Mouse (Mus musculus) left cerebral cortex, adult 18-20 months (tissue): ENCODE results near the gene Lrp3. TPM values are rescaled to one million over a fixed set of nuclear protein-coding genes. Genes with fewer than 3 reads are reported as not detected.
"Not testable (repeated sequence)": the region's sequence is repeated elsewhere in the genome, so short reads cannot be mapped to it uniquely, and the experiment has no call there.

Experiments used
- DNase-seq, 2 experiments: peaks; one replicate each; pipeline ENCODE4 v3.0.0; 2021 to 2022; ENCODE audit warnings: low spot score in 2 of 2, mixed read lengths in 1 of 2
- long read RNA-seq, 2 experiments: library from polyadenylated mRNA; stranded (forward); transcript quantifications; one replicate each; pipeline ENCODE4 v2.0.0; 2021
- total RNA-seq, 2 experiments: library from RNA; stranded (reverse); gene quantifications; 2 replicates each; pipeline ENCODE4 v1.2.3; 2021

The Lrp3 gene
- total RNA-seq = 10 to 100 TPM; 79.8 to 83.6 TPM
- long read RNA-seq, experiment 1, full-length matches to known transcripts = 117 of 186 reads
- long read RNA-seq, experiment 1, partial matches to known transcripts = 7 of 186 reads
- long read RNA-seq, experiment 1, other reads (novel, unspliced or antisense) = 62 of 186 reads
- long read RNA-seq, experiment 2, full-length matches to known transcripts = 69 of 127 reads
- long read RNA-seq, experiment 2, partial matches to known transcripts = 12 of 127 reads
- long read RNA-seq, experiment 2, other reads (novel, unspliced or antisense) = 46 of 127 reads

DNA sequence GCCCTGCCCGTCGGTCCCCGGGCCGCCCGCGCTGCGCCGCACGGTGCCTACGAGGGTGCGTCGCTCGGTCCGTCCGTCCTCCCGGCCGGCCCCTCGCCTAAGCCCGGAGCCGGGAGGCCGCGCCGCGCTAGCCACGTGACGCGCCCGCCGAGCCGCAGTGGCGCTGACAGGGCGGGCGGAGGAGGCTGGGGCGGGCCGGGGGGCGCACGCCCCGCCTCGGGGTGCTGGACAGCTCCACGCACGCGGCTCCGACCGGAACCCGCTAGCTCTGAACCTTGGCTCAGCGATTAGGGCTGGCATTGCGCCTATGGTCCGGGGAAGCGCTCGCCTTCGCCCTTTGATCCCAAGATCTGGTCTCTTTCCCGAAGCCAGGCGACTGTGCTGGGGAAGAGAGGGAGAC, at the start of gene Lrp3:
Gene Lrp3, minus strand, starts transcription at position 274 of the 400 bp plus-strand sequence.
- peak; percentile 66 to 76 for DNase-seq

DNA sequence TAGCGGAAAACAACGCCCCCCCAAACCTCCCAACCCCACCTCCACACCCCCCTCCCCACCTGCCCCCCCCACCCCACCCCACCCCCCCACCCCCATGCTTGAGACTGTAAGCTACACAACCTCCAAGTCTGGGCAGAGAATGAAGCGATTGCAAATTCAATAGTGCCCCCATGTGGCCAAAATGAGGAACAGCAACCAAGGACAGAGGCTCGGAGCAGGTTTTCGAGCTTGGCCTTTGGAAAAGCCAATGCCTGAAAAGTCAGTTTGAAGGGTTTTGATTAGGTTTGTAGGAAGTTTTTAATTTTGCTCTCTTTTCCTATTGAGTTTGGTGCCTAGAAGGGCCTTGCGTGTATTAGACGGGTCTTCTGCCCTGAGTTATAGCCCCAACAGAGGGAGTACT, 49.4 kb upstream of the Lrp3 start:
- peak; percentile 34 to 48 for DNase-seq

GRCm38 (mm10) chr7:35263595-35264489, 48.5 kb upstream of the Lrp3 start:
- no peak for DNase-seq

GRCm38 (mm10) chr7:35259384-35259783, 44.1 kb upstream of the Lrp3 start:
- no peak for DNase-seq

- DNase-seq = no peak
Observed at GRCm38 (mm10) chr7:35258294-35258693, 43.0 kb upstream of the Lrp3 start.

DNA sequence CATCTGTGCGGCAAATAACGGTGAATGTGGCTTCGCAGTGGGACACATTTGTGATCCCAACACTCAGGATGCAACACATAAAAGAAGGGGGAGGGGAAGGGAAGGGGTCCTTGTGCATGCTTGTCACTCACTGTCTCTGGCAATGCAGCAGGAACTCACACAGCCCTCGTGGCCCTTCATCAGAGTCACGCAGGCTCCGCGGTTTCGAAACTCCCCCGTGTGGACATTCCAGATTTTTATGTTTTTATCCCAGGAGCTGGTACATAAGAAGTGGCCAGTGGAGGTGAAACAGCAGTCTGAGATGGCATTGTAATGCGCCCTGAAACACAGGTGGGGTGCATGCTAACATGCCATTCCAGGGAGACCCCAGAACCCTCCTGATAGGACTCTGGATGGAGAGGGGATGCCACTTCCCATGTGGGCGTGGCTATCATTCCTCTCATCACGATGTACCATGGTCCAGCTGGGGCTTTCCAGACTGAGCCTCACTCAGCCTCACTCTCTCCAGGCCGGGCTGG, 36.8 kb upstream of the Lrp3 start:
- DNase-seq = peak in 1 of 2 experiments; percentile 42

DNA sequence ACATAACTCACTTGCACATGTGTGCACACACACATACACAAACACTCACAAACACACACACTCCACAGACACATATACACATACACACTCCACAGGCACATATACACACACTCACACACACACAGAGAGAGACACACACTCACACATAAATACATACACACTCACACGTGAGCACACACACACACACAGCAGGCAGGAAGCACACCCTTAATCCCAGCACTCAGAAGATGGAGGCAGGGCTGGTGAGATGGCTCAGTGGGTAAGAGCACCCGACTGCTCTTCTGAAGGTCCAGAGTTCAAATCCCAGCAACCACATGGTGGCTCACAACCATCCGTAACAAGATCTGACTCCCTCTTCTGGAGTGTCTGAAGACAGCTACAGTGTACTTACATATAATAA, 22.6 kb upstream of the Lrp3 start:
- DNase-seq = not testable (repeated sequence)

DNA sequence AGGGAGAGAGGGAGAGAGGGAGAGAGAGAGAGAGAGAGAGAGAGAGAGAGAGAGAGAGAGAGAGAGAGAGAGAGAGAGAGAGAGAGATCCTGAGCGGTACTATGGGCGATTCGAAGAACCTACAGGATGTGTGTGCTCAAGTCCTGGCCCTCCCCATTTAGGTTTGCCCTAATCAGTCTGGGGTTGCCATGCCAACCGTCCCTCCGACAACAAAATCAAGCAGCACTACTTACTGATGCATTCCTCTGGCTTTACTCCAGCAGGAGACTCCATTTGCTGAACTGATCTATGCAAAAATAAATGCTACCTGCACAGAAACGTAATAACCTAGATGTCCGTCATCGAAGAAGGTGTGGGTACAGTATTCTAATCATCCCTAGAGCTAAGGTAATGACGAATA, 20.0 kb upstream of the Lrp3 start:
- peak; percentile 55 to 61 for DNase-seq

DNA sequence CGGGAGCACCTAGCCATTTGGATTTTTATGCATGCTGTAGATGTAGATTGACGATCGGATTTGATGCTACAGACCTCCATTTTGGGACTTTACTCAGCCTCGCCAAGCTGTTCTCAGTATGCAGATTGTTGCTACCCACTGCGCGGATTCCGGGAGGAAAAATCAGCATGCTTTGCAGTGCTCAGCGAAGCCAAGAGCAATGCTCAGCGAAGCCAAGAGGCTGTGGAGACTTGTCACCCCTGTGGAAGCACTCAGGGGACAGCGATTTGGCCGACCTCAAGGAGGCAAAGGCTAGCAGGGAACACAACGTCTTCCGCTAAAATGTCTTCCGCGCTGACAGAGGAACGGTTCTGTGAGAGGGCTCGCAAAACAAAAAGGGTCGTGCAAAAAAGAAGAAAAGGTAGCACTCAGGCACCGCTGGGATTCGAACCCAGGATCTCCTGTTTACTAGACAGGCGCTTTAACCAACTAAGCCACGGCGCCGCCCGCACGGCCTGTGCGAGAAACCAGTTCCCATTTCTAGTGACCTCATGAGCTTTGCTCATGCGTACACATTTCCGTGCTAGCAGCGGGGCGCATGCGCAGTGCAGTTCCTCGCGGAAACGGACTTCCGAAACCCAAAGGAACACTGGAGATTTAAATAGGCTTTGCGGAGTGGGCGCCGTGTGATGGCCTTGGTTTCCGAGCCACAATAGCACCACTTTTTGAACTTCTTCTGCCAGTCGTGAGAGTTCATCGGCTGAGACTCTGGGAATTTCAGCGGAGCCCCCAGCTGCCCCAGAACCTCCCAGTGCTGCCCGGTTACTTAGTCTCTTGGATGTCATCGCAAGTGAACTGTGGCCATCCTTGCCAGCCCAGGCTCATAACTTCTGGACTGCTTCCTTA, 19.3 kb upstream of the Lrp3 start:
- DNase-seq = peak; percentile 98

DNA sequence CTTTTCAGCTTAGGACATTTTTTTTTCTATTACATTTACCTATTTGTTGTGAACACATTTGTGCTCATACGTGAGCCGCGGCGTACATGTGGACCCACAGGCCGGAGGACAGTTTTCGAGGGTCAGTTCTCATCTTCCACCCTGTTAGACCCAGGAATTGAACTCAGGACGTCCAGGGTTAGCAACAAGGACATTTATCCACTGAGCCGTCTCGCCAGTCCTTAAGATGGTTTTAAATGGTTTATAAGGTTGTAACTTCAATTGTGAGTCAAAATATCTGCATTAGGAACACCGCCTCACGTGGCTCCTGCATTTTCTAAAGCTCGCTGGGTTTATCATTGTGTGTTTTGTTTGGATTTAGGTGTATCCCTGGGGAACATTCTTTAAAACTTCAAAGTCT, 18.6 kb upstream of the Lrp3 start:
- no peak for DNase-seq

DNA sequence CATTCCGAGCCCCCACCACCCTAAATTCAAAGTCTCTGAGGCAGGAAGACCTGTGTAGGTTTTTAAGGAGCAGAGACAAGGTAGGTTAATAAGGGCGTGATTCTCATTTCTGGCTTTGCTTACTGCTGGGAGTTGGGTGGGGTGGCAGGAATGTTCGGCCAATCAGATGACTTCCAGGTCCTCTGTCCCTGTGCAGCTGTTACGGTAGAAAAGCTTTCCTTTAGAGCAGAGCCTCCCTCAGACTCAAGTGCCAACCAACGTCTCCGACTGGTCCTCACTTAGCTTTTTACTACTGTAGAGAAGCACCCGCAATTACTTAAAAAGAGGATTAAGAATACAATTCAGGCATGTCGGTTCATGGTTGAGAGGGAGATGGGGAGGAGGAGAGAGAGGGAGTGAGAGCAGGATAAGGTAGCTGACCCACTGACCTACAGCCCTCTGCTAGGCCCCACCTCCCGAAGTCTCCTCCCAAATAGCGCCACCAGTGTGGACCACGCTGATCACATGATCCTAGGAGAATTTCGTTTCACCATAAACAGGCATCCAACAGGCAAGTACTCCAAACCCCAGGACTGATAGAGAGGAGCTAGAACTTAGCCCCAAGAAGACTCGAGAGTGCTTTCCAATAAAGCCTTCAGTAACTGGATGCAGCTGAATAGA, 17.6 kb upstream of the Lrp3 start:
- no peak for DNase-seq

DNA sequence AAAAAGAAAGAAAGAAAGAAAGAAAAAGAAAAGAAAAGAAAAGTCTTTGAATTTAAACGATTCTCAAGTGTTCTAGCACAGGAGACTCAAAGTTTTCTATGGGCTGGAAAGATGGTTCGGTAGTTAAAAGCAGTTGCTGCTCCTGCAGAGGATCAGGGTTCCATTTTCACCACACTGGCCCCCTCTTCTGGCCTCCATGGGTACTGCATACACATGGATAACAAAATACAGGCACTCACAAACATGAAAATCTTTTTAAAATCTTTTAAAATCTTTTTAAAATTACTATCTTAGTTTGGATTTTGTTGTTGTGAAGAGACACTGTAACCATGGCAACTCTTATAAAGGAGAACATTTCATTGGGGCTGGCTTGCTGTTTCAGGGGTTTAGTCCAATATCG, 15.0 kb upstream of the Lrp3 start:
- no peak for DNase-seq

DNA sequence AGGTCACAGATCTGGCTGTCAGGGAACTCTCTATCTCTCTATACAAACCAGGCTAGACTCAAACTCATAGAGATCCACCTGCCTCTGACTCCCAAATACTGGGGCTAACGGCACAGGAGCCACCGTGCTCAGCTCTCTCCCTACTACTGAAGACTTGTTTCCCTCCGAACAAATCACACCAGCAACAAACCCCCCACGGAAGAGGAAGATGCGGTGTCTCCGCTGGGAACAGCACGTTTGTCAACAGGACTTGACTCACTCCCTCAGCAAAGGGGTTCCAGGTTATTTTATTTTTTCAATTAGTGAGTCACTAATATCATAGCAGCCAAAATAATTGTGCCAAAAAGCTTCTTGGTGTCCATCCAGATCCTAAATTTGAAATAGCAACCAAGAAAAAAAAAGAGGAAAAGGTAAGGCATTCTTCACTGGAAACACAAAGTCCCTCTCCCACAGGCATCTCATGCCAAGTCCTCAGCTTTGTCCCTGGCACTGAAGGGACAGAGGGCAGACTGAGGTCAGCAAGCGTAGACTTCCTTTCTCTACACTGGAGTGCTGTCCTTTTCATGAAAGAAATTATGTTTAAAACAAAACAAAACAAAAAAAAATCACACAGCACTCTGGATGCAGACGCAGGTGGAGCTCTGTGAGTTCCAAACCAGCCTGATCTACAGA, 5.5 kb upstream of the Lrp3 start:
- DNase-seq = no peak

- DNase-seq = no peak
Observed at GRCm38 (mm10) chr7:35215731-35216130, 433 bp upstream of the Lrp3 start.

- DNase-seq = no peak
Observed at GRCm38 (mm10) chr7:35214442-35215222, 666 bp downstream of the Lrp3 start.

GRCm38 (mm10) chr7:35211791-35212190, 3.5 kb downstream of the Lrp3 start:
- DNase-seq = no peak

DNA sequence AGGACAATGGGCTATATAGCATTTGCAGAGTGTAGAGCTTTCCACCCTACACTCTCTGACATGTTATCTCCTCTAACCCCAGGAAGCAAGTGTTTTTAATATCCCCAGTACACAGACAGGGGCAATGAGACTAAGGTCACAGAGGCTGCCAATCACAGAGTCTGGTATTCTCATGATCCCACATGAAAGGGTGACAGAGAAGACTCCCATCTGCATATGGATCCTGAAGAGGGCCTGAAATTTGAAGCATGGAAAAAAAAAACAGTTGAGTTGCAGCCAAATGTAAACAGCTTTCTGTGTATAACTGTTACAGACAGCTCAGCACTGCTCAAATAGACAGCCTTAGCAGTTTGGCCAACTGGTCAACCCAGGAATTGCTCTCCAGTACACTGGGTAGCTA, 15.5 kb downstream of the Lrp3 start:
- DNase-seq = no peak

DNA sequence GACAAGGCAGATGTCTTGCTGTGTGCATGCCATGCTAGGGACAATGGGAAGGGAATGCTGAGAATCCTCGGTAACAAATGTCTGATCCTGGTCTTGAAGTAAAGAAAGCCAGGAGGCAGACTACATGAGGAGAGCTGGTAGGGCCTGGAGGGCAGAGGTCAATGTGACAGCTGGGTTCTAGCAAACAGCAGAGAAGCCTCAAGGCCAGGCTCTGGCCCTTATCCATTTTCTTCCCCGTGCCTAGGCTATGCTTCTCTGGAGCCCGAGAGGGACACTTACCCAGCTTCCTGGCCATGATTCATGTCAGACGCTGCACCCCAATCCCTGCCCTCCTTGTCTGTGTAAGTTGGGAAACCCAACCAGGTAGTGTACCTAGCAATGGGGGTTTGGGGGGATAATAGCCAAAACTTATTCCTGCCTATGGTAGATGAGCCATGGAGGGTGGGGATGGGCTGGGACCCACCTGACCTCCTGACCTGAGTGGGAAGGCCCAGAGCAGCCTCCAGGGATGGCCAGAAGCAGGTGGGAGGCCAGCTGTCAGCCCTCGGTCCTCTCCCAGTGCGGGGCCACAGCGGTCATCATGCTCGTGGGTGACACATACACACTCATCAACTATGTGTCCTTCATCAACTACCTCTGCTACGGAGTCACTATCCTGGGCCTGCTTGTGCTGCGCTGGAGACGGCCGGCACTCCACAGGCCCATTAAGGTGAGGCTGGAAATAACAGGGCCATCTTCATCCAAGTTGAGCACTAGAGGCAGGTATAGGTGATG, 16.1 kb downstream of the Lrp3 start:
- no peak for DNase-seq

- DNase-seq = no peak
Observed at GRCm38 (mm10) chr7:35197022-35197421, 18.3 kb downstream of the Lrp3 start.
